Mouse (Mus musculus) lung, adult 18-20 months (tissue): ENCODE measurements around the gene D630039A03Rik.
A peak's percentile ranks its signal among the peaks of the same experiment; 100 is the strongest.

Source experiments
- DNase-seq, 2 experiments: peaks; one replicate each; pipeline ENCODE4 v3.0.0; 2022; ENCODE audit warnings: mixed read lengths in 2 of 2

The D630039A03Rik gene

GRCm38 (mm10) chr4:57916201-57916661, at the start of gene D630039A03Rik:
Gene D630039A03Rik (minus strand): TSS chr4:57916297.
- peak; percentile 69 to 73 for DNase-seq

- DNase-seq: no peak
Observed at GRCm38 (mm10) chr4:57965516-57965915, 49.4 kb upstream of the D630039A03Rik start.

GRCm38 (mm10) chr4:57964143-57964542, 48.0 kb upstream of the D630039A03Rik start:
- DNase-seq: no peak

- DNase-seq: no peak
Observed at GRCm38 (mm10) chr4:57959056-57959455, 43.0 kb upstream of the D630039A03Rik start.

- peak in 1 of 2 experiments; percentile 18 for DNase-seq
Observed at GRCm38 (mm10) chr4:57958098-57958497, 42.0 kb upstream of the D630039A03Rik start.

- peak in 1 of 2 experiments; percentile 31 for DNase-seq
Observed at GRCm38 (mm10) chr4:57957200-57958085, 41.3 kb upstream of the D630039A03Rik start.

- peak; percentile 97 to 98 for DNase-seq
Observed at GRCm38 (mm10) chr4:57956029-57956960, 40.2 kb upstream of the D630039A03Rik start, which contains the start of gene Txn1. Gene Txn1 (minus strand): TSS chr4:57956411.

- DNase-seq: peak; percentile 82 to 86
Observed at GRCm38 (mm10) chr4:57955544-57955958, 39.5 kb upstream of the D630039A03Rik start.

- DNase-seq: no peak
Observed at GRCm38 (mm10) chr4:57954991-57955390, 38.9 kb upstream of the D630039A03Rik start.

- no peak for DNase-seq
Observed at GRCm38 (mm10) chr4:57954580-57954979, 38.5 kb upstream of the D630039A03Rik start.

GRCm38 (mm10) chr4:57953796-57954195, 37.7 kb upstream of the D630039A03Rik start:
- DNase-seq: no peak

GRCm38 (mm10) chr4:57952891-57953290, 36.8 kb upstream of the D630039A03Rik start:
- DNase-seq: no peak

GRCm38 (mm10) chr4:57952416-57952815, 36.3 kb upstream of the D630039A03Rik start:
- DNase-seq: no peak

GRCm38 (mm10) chr4:57949866-57950265, 33.8 kb upstream of the D630039A03Rik start:
- DNase-seq: no peak

GRCm38 (mm10) chr4:57947476-57947875, 31.4 kb upstream of the D630039A03Rik start:
- no peak for DNase-seq

GRCm38 (mm10) chr4:57947036-57947435, 30.9 kb upstream of the D630039A03Rik start:
- DNase-seq: no peak

- no peak for DNase-seq
Observed at GRCm38 (mm10) chr4:57942892-57943291, 26.8 kb upstream of the D630039A03Rik start.

GRCm38 (mm10) chr4:57940631-57941030, 24.5 kb upstream of the D630039A03Rik start:
- DNase-seq: no peak

GRCm38 (mm10) chr4:57937292-57937691, 21.2 kb upstream of the D630039A03Rik start:
- DNase-seq: no peak

- no peak for DNase-seq
Observed at GRCm38 (mm10) chr4:57934181-57934580, 18.1 kb upstream of the D630039A03Rik start.

- DNase-seq: peak; percentile 60 to 71
Observed at GRCm38 (mm10) chr4:57930559-57931170, 14.6 kb upstream of the D630039A03Rik start.

- peak in 1 of 2 experiments; percentile 22 for DNase-seq
Observed at GRCm38 (mm10) chr4:57927464-57928205, 11.5 kb upstream of the D630039A03Rik start.
